24 mouse cellular contexts compared by ENCODE assay signal in genomic region chr13:52578776-52579175, GRCm38 (mm10). TPM values are rescaled to one million over a fixed set of nuclear protein-coding genes. Genes with fewer than 3 reads are reported as not detected.
DNase-seq lines count a peak whose midpoint lies in the region; ATAC-seq lines count a peak whose summit lies in the region.
"Had no signal": no experiment of that assay in that cellular context is flagged by ENCODE, and none has a peak within 500 bp of the region (broad histone marks: within the 10 kb centered on the region; RNA-seq: fewer than 3 reads in every experiment).

No protein-coding gene starts in this region.

- WGBS in heart, embryonic 15.5 days: 71% methylated on average over 2 of the region's 2 CpGs
- 77% methylated on average over 2 of the region's 2 CpGs for WGBS in intestine, embryonic 15.5 days

- no peak overlapping the region for H3K4me3 ChIP-seq in heart, embryonic 15.5 days
- H3K4me3 ChIP-seq in megakaryocyte, embryonic 14.5 days (replicated peaks): peak overlapping the region; percentile 55
- no peak overlapping the region for H3K4me3 ChIP-seq in intestine, embryonic 15.5 days (replicated peaks)
- H3K4me3 ChIP-seq: forebrain, embryonic 10.5 days; forebrain, embryonic 13.5 days; gastrocnemius, adult 2 months; heart, adult 2 months had no signal

- H3K36me3 ChIP-seq in heart, embryonic 15.5 days: no peaks in the 10 kb centered on the region
- peaks cover 8% of the 10 kb centered on the region for H3K36me3 ChIP-seq in megakaryocyte, embryonic 14.5 days (replicated peaks; ENCODE audit: low read length)
- no peaks in the 10 kb centered on the region for H3K36me3 ChIP-seq in intestine, embryonic 15.5 days
- H3K36me3 ChIP-seq: forebrain, embryonic 10.5 days had no signal

- H3K27ac ChIP-seq in heart, embryonic 15.5 days: peak overlapping the region; percentile 86; the same call in 1 of the 2 replicates
- H3K27ac ChIP-seq in intestine, embryonic 15.5 days: no peak overlapping the region
- H3K27ac ChIP-seq: forebrain, embryonic 10.5 days; forebrain, embryonic 13.5 days; gastrocnemius, adult 2 months; heart, adult 2 months; hindbrain, embryonic 14.5 days; hindbrain, postnatal 0 days had no signal

- H3K4me1 ChIP-seq in heart, embryonic 15.5 days (replicated peaks): peaks cover 36% of the 10 kb centered on the region
- peaks cover 92% of the 10 kb centered on the region for H3K4me1 ChIP-seq in megakaryocyte, embryonic 14.5 days
- H3K4me1 ChIP-seq in intestine, embryonic 15.5 days (replicated peaks): no peaks in the 10 kb centered on the region

- no peak overlapping the region for H3K9ac ChIP-seq in heart, embryonic 15.5 days
- H3K9ac ChIP-seq in intestine, embryonic 15.5 days: no peak overlapping the region
- H3K9ac ChIP-seq: forebrain, embryonic 13.5 days; hindbrain, embryonic 14.5 days had no signal

- peak; percentile 93 for DNase-seq in heart, adult 11 months
- DNase-seq in heart, adult 8-10 months (ENCODE audit: low spot score): no peak
- no peak for DNase-seq in heart, adult 18-20 months
- DNase-seq: adrenal gland, postnatal 10 days; adrenal gland, postnatal 36 days; cerebellum, adult 18-20 months; cerebellum, adult 9-10 months; cerebellum, postnatal 14 days; gastrocnemius, adult 2 months; gastrocnemius, postnatal 14 days; heart, adult 2 months; heart, postnatal 10 days; heart, postnatal 4 days had no signal

- H3K9me3 ChIP-seq in heart, embryonic 15.5 days (replicated peaks): no peaks in the 10 kb centered on the region
- H3K9me3 ChIP-seq in megakaryocyte, embryonic 14.5 days: peaks cover 7% of the 10 kb centered on the region; the same call in 1 of the 2 replicates
- H3K9me3 ChIP-seq in intestine, embryonic 15.5 days: no peaks in the 10 kb centered on the region
- H3K9me3 ChIP-seq: forebrain, embryonic 10.5 days; forebrain, embryonic 13.5 days had no signal

- H3K27me3 ChIP-seq in heart, embryonic 15.5 days: no peaks in the 10 kb centered on the region
- no peaks in the 10 kb centered on the region for H3K27me3 ChIP-seq in megakaryocyte, embryonic 14.5 days (replicated peaks)
- H3K27me3 ChIP-seq in intestine, embryonic 15.5 days (replicated peaks): peaks cover 3% of the 10 kb centered on the region

- ATAC-seq in heart, embryonic 15.5 days (replicated peaks; ENCODE audit: insufficient number of reproducible peaks, insufficient read depth, low FRiP score, low read depth): no peak
- no peak for ATAC-seq in megakaryocyte, adult 5-6 weeks (ENCODE audit: poor library complexity, severe bottlenecking)
- ATAC-seq in intestine, embryonic 15.5 days: no peak
- ATAC-seq: activated CD4-positive, CD25-positive, alpha-beta regulatory T cell, adult 4 months; forebrain, embryonic 13.5 days; forebrain, embryonic 16.5 days; hindbrain, postnatal 0 days; inflammation-experienced regulatory T-cells, adult 6 months had no signal

- no peak overlapping the region for H3K4me2 ChIP-seq in heart, embryonic 15.5 days
- no peak overlapping the region for H3K4me2 ChIP-seq in intestine, embryonic 15.5 days (replicated peaks)
- H3K4me2 ChIP-seq: forebrain, embryonic 13.5 days; hindbrain, embryonic 14.5 days had no signal

RNA-seq across cellular contexts. Expression of gene Syk, which starts 4.2 kb away (rescaled TPM):
- total RNA-seq in heart, adult 8-10 months (2022): 10 to 100 TPM; 16.1 to 18.7 (median 17.6) TPM
- polyA plus RNA-seq in heart, embryonic 15.5 days (2015; fragmentation: Nextera tagmentation; extraction: Ambion mirVana): 6.8 and 8.7 TPM in 2 replicates
- 10 to 100 TPM; 16.1 to 21.1 TPM for total RNA-seq in heart, adult 18-20 months (2021)
- polyA plus RNA-seq in megakaryocyte, embryonic 14.5 days (2012; ENCODE audit: insufficient read depth, low replicate concordance): 33.3 and 55.7 TPM in 2 replicates
- 87.8 and 90.2 TPM in 2 replicates for total RNA-seq in megakaryocyte, adult 5-6 weeks (2015)
- 157 and 178 TPM in 2 replicates for total RNA-seq in megakaryocyte, adult 5-6 weeks (2017)
- polyA plus RNA-seq in intestine, embryonic 15.5 days (2015; fragmentation: Nextera tagmentation; extraction: Ambion mirVana): 3.3 and 3.6 TPM in 2 replicates

RNA-seq across cellular contexts. Expression of gene Diras2, which starts 47.7 kb away (rescaled TPM):
- under 1 TPM; 0.13 to 0.31 (median 0.21) TPM for total RNA-seq in heart, adult 8-10 months (2022)
- polyA plus RNA-seq in heart, embryonic 15.5 days (2015; fragmentation: Nextera tagmentation; extraction: Ambion mirVana): 0.33 and 1.1 TPM in 2 replicates
- under 1 TPM; 0.25 to 0.39 TPM for total RNA-seq in heart, adult 18-20 months (2021)
- polyA plus RNA-seq in megakaryocyte, embryonic 14.5 days (2012; ENCODE audit: insufficient read depth, low replicate concordance): 1.3 TPM in 1 of 2 replicates, not detected in the other
- 0.30 and 0.54 TPM in 2 replicates for total RNA-seq in megakaryocyte, adult 5-6 weeks (2015)
- 0.04 TPM in 1 of 2 replicates, not detected in the other for total RNA-seq in megakaryocyte, adult 5-6 weeks (2017)
- polyA plus RNA-seq in intestine, embryonic 15.5 days (2015; fragmentation: Nextera tagmentation; extraction: Ambion mirVana): 0.48 and 0.58 TPM in 2 replicates
- polyA plus RNA-seq: activated CD4-positive, CD25-positive, alpha-beta regulatory T cell, adult 4 months; inflammation-experienced regulatory T-cells, adult 6 months had no signal

Comparison
In these comparisons a context has a peak if more than half of its experiments do, and no peak if none do; other contexts are left out.
1. RNA of gene Syk, which starts 4.2 kb away (total RNA-seq): 87.8 to 178 TPM in megakaryocyte, adult 5-6 weeks; 16.1 to 21.1 TPM in heart, adult 18-20 months and 16.1 to 18.7 TPM in heart, adult 8-10 months; every median in the first group is over 4 times any median in the second.